Mouse (Mus musculus): ENCODE data around the gene Atp11c.

DNA sequence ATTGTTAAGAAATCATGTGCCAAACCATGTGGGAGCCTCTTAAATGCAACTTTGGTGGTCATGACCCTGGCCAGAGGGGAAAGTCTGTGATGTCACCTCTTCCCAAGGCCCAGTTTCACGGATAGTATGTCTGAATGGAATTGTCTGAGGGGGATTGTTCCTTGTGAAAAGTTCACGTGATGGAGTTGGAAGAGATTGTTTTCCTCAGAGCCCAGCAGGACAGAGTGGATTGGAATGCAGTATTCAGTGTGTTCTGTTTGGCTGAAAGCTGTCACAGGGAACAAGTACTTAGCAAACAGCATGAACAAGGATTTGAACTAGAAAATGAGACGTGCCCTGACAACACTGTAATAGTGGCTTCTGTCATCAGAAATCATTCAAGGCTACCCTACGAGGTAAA is 37.3 kb downstream of the Atp11c start:
- TF ChIP-seq CTCF (IDR thresholded peaks at IDR 0.05; ENCODE audit: low read depth): no peak
- no peak for TF ChIP-seq EP300 (IDR thresholded peaks at IDR 0.05; ENCODE audit: low read depth)

All from liver, postnatal 0 days (tissue).